Mouse (Mus musculus) lung, adult 2 months (tissue): Measurements from ENCODE around the gene Prom1.

ENCODE experiments used
- CTCF ChIP-seq: fragments of 200-500 bp; IDR thresholded peaks from 2 replicates; pipeline ENCODE4 v1.5.1; 2011; ENCODE audit warnings: mild to moderate bottlenecking, low read length, control low read depth; ENCODE audit not compliant: insufficient read depth
- POLR2A ChIP-seq: fragments of 200-500 bp; IDR thresholded peaks from 2 replicates; pipeline ENCODE4 v1.6.1; 2011; ENCODE audit warnings: low read depth, mild to moderate bottlenecking, control low read depth, low read length, borderline replicate concordance; ENCODE audit errors: extremely low read depth

DNA sequence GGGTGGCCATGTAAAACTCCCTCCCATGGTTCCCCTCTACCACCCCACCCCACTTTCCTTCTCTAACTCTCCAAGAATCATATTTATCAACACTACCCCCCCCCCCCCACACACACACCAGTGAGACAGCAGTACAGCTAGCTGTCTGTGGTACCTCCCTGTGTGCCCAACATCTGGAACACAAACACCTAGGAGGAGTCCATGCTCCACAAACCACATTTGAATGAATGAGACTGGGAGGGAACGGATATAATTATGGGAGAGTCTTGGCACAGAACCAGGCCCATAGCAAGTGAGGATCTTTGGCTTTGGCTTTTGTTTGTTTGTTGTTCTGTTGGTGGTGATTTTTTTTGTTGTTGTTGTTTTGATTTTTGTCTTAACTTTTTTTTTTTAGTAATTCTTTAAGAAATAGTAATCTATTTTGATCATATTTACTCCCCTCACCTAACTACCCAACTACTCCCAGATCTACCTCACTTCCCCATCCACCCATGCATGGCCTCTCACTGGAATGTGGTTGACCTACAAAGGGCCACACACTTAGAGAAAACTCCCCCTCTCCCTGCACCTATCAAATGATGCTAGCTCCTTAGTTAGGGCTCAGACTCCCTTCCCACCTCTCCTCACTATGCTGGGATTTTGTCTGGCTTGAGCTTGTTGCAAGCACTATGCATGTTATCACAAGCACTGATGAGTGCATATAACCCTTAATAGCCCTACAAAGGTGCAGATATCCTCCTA is 124.8 kb downstream of the Prom1 start:
- TF ChIP-seq CTCF: no peak
- no peak for TF ChIP-seq POLR2A
